Mouse (Mus musculus): ENCODE results near the gene Eef1g.

GRCm38 (mm10) chr19:8989066-8989566, 22.3 kb downstream of the Eef1g start, which contains the start of gene Ahnak:
- TF ChIP-seq CTCF (IDR thresholded peaks at IDR 0.05; ENCODE audit: extremely low read depth, insufficient read depth, insufficient read length, insufficient replicate concordance) (no peak), POLR2A (IDR thresholded peaks at IDR 0.05; ENCODE audit: low read depth, low read length) (no peak; the same call in 1 of the 2 replicates)
